Mouse (Mus musculus): ENCODE data around the gene Zfp644.

GRCm38 (mm10) chr5:106623337-106623736 lies 73.8 kb downstream of the Zfp644 start:
- TF ChIP-seq CTCF (IDR thresholded peaks at IDR 0.05; ENCODE audit: borderline replicate concordance, insufficient read depth, low read length) (no peak), POLR2A (IDR thresholded peaks at IDR 0.05; ENCODE audit: low read depth, low read length) (no peak)

All from embryonic fibroblast, embryonic 13.5 days (primary cell).